Mouse (Mus musculus) testis, adult 2 months (tissue): ENCODE measurements around the gene Kcnn4.

Source experiments
- CTCF ChIP-seq: fragments of 200-500 bp; IDR thresholded peaks from 2 replicates; pipeline ENCODE4 v1.5.1; 2012; ENCODE audit warnings: low read depth, mild to moderate bottlenecking, inconsistent platforms, low read length, moderate library complexity; ENCODE audit not compliant: control insufficient read depth, insufficient read depth, insufficient replicate concordance
- POLR2A ChIP-seq: fragments of 200-500 bp; IDR thresholded peaks from 2 replicates; pipeline ENCODE4 v1.6.1; 2012; ENCODE audit warnings: low read depth, mild to moderate bottlenecking, inconsistent platforms, low read length, moderate library complexity; ENCODE audit not compliant: control insufficient read depth

DNA sequence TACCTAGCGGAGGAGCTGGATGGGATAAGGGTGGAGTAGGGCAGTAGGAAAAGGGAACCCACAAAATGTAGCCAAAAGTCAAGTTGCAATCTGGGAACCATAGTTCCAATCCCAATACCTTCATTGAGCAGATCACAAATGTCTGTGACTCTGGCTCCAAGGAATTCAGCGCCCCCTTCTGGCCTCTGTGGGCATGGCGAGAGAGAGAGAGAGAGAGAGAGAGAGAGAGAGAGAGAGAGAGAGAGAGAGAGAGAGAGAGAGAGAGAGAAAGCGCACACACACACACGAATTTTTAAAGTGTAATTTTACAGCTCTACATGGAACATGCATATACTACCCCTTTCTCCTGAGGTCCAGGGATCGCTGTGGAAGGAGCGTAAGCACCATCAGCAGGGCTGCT lies 6.8 kb upstream of the Kcnn4 start:
- TF ChIP-seq CTCF (no peak), POLR2A (no peak)
